Mouse (Mus musculus) E14TG2a.4 (cell line): ENCODE results near the gene Nprl3.

ENCODE experiments used
- CTCF ChIP-seq: conservative IDR thresholded peaks from 2 replicates; pipeline ENCODE4 v1.5.1; 2014; ENCODE audit warnings: low read length
- POU5F1 ChIP-seq: IDR thresholded peaks from 2 replicates; pipeline ENCODE4 v1.6.1; 2014; ENCODE audit warnings: low read length, borderline replicate concordance

DNA sequence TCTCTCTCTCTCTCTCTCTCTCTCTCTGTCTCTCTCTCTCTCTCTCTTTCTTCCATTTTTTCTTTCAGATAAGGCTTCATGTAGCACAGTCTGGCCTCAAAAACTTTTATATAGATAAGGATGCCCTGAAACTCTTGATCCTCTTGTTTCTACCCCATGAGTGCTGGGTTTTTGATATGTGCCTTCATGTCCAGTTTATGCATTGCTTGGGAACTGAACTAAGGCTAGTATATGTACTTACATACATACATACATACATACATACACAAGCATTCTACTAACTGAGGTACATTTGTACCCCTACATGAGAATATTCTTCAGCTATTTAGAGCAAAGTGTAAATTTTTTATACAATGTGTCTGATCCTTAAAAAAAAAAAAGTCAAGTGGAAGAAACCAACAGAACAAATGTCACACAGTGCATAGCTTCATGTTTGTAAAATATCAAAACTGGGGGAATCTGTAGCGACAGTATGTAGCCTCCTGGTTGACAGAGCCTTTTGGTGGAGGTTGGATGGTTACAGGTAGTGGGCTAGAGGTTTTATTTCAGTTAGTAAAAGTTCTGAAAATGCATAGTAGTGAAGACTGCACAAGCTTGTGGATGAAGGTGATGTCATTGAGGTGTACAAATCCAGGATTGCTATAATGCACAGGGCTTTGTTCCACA, 30.5 kb upstream of the Nprl3 start:
- TF ChIP-seq CTCF (no peak), POU5F1 (no peak)
